Mouse (Mus musculus) lung, postnatal 25 days (tissue): ENCODE measurements around the gene Kcnk4.

ENCODE experiments used
- DNase-seq: peaks from one replicate; pipeline ENCODE4 v3.0.0; 2022; ENCODE audit warnings: low spot score

The Kcnk4 gene

DNA sequence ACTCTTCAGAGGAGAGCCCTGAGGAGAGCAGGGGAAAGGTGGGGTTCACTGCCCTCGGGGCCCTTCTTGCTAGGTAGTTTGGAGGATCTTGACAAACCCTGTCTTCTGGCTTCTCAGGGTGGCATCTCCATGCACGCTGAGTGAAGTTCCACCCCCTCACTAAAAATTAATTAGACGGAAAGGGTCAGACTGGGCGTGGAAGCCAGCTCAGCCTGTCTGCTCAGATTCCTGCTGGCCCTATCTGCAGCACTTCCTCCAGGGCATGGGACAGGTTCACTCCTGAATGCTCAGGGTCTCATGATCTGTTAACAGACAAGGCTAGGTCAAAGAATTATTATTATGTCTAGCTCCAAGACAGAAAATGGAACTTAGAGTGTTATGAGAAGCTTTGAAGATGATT lies 41.8 kb downstream of the Kcnk4 start:
- DNase-seq, result no peak

- no peak for DNase-seq
Measured at GRCm38 (mm10) chr19:6877965-6878364, 56.4 kb downstream of the Kcnk4 start.

- DNase-seq, result no peak
Measured at GRCm38 (mm10) chr19:6876799-6877198, 57.5 kb downstream of the Kcnk4 start.

DNA sequence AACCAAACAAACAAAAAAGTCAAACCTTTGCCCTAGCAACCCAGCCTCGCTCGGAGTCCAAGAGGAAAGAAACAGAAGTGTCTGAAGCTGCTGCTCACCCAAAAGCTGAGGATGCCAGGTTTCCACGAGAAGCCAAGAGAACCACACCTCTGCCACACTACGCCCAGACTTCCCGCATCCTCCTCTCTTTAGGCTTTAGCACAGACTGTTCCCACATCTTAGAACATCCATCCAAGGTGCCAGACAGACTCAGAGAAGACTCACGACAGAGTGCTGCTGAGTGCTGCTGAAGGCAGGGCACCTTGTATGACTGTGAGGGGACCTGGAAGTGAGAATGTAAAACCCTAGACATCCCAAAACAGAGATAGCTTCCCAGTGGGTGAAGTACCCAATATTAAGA lies 58.5 kb downstream of the Kcnk4 start:
- no peak for DNase-seq

DNA sequence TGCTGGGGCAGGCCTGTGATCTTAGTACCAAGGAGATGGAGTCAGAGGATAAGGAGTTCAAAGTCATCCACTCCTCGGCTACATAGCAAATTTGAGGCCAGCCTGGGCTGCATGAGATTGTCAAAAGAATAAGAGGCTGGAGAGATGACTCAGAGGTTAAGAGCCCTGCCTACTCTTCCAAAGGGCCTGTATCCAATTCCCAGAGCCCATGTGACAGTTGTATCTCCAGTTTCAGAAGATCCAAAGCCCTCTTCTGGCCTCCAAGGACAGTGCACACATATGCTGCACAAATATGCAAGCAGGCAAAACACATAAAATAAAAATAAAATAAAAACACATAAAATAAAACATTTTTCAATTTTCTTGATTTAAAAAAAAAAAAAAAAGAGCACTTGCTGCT lies 60.1 kb downstream of the Kcnk4 start:
- no peak for DNase-seq
